Mouse (Mus musculus) T-helper 17 cell (primary cell): Measurements from ENCODE around the gene Mmgt2.

Experiments
- in situ Hi-C, 2 experiments: fragments of 300-600 bp; cut with MboI, MseI; formaldehyde crosslinking; loops; 1 replicate in 1 of 2; 2 replicates in 1 of 2; pipeline ENCODE4 v1.15.1; 2025; ENCODE audit warnings: high pct_unique_total_duplicates in 2 of 2

Mmgt2 gene

DNA sequence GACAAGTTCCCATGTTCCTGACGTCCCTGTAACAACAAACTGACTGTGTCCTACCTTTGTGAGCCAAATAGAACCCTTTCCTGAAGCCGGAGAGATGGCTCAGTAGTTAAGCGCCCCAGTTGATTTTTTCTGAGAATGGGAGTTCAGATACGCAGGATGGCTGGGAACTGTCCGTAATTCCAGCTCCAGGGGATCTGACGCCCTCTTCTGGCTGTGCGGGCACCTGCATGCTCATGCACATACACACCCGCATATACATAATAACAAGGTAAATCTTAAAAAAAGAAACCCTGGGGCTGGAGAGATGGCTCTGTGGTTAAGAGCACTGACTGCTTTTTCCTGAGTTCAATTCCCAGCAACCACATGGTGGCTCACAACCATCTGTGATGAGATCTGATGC is 46.7 kb downstream of the Mmgt2 start:
- in situ Hi-C loops: no loop called here

DNA sequence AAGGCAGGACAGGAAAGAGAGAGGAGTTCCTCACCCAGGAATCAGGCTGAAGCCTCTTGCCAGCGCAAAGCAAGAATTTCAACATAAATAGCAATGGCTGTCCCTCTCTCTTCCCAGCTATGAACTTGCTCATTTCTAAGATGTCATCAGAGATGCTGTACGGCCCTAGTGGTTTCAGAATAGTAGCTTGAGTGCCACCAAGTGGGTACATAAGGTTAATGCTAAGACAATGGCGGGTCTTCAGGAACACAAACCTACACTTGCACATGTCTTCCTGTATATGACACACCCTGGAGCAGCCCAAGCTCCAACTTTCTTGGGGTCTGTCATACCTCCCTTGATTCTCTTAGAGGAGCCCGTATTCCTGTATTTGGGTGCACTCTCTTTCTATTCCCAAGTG is 51.3 kb downstream of the Mmgt2 start:
- in situ Hi-C loops: no loop called here

DNA sequence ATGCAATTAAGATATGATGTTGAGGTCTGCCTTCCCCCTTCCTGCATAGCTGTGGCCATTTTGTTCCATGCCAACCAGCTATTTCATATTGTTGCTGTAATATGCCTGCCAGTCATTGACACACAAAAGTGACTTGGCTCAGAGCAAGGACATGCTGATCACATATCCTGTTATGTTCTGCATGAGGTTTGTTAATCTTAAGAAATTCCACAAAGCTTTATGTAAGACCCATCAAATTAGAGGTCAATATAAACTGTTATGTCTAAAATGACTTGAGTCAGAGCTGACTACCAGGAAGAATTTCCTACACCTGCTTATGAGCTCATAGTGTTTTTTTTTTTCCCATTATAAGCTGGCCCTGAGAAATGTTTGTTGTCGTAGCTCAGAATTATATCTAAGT is 52.8 kb downstream of the Mmgt2 start:
- in situ Hi-C loops: no loop called here

DNA sequence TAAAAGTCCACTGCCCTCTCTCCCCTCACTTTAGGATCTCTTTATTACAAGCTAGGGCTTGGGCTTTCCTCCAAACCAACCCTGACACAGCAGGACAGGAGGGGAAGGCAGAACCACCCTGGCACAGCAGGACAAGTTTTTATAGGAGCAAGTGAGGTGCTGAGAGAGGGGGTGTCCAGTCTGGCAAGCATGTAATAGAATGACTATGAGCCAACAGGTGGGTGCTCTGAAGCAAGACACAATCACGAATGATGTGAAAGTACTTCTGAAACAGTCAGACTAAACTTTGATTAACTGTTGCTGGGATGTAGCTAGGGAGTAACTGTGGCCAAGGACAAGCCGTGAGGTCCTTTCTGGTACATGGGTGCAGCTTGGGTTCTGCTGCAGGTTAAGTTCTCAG is 57.7 kb downstream of the Mmgt2 start:
- in situ Hi-C loops: no loop called here

DNA sequence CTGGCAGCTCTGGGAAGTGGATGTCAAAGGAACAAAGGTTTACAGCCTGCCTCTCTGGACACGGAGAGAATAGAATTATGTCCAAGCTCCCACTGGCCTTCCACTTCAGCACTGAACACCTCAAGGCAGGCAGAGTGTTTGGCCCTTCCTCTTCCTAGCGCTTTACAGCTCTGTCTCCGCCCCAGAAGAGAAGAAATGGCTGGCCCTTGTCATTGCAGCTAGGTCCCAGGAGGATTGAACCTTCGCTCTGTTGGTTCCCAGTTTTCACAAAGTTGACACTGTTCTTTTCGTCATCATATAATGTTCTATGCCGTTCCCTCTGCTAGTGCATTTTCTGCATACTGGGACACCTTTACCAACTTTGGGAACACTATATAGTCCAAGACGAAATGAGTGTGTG is 59.8 kb downstream of the Mmgt2 start:
- in situ Hi-C loops: no loop called here

DNA sequence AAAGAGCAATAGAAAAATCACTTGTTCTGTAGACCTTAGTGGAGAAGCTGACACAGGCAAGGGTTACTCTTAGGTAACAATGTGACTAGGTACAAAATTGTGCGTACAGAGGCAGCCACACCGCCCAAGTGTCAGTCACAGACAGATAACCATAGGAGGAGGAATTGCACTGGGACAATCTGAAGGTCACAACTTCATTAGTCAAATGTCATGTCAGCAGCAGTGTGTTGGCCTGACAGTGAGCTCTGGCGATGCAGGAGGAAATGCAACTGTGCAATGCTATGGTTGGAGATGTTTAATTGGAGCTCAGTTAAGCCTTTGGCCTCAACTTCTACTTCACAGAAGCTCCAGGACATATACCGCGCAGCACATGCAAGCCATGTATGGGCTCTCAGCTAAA is 62.2 kb downstream of the Mmgt2 start:
- in situ Hi-C loops: no loop called here
